Mouse (Mus musculus) olfactory bulb, adult 2 months (tissue): Measurements from ENCODE around the gene Trpm7. TPM values are rescaled to one million over a fixed set of nuclear protein-coding genes. Genes with fewer than 3 reads are reported as not detected.

Experiments used
- H3K27ac ChIP-seq: fragments of 200-500 bp; 2 replicates; pipeline ENCODE4 v1.5.1; 2012; ENCODE audit warnings: low read depth, low read length; ENCODE audit not compliant: insufficient read depth
- H3K4me1 ChIP-seq: fragments of 200-500 bp; 2 replicates; pipeline ENCODE4 v1.6.1; 2012; ENCODE audit warnings: low read length; ENCODE audit not compliant: control insufficient read depth, insufficient read depth
- H3K4me3 ChIP-seq: fragments of 200-500 bp; 2 replicates; pipeline ENCODE4 v1.5.1; 2012; ENCODE audit warnings: mild to moderate bottlenecking, low read depth, low read length, moderate library complexity; ENCODE audit not compliant: insufficient read depth
- CTCF ChIP-seq: fragments of 200-500 bp; IDR thresholded peaks from 2 replicates; pipeline ENCODE4 v1.5.1; 2012; ENCODE audit warnings: low read depth, mild to moderate bottlenecking, low read length, moderate library complexity; ENCODE audit not compliant: insufficient read depth
- POLR2A ChIP-seq: fragments of 200-500 bp; IDR thresholded peaks from 2 replicates; pipeline ENCODE4 v1.6.1; 2012; ENCODE audit warnings: mild to moderate bottlenecking, low read depth, low read length, moderate library complexity; ENCODE audit not compliant: insufficient read depth
- WGBS: fragments of 180-500 bp; shearing (Covaris S2); methylation state at CpG from one replicate; pipeline ENCODE4 v1.1.7; 2018; 5-methylcytosine and 5-hydroxymethylcytosine counted together
- polyA plus RNA-seq: library from polyadenylated mRNA; stranded (reverse); fragments of >200 nt; gene quantifications from 2 replicates; pipeline ENCODE4 v1.2.4, GENCODE M21; 2012; ENCODE audit warnings: low replicate concordance; ENCODE audit not compliant: missing spikeins, insufficient read depth, insufficient read length

The Trpm7 gene
- polyA plus RNA-seq, 1 experiment, result 261 TPM

DNA sequence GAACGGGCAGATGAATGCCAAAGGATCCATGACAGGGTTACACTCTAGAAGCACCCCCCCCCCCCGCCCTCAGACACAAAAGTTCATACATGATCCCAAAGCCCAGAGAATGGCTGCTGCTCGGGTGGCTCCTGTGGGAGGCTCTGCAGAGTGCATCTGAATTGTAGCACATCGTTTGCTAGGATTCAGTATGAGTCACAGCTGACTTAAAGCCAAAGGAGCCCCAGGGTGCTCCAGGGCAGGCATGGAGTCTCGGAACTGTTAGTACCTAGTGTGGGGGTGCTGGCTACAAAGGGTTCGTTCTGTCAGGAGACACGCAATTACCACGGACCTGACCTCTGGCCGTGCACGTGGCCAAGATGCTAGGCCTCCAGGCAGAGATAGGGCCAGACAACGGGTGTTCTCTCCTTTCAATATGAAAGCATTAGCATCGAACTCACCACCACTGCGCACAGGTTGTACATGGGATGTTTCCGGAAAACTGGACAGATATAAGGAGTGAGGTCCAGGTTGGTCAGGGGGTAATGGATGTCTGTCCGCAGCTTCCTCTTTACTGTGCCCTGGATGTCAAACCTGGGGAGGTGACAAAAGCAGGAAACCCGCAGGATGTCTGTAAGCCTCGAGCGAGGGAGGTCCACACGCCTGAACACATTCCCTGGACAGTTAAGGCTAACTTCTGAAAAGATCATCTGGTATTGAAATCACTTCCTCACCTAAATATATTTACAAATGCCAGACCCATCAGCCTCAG is 106.4 kb downstream of the Trpm7 start:
- H3K27ac ChIP-seq, result no peak overlapping the region
- TF ChIP-seq POLR2A (no peak), CTCF (no peak)
- no peak overlapping the region for H3K4me3 ChIP-seq
- WGBS, result 61% methylated on average over 19 of the region's 19 CpGs
- H3K4me1 ChIP-seq, result peaks cover 11% of the 10 kb centered on the region

DNA sequence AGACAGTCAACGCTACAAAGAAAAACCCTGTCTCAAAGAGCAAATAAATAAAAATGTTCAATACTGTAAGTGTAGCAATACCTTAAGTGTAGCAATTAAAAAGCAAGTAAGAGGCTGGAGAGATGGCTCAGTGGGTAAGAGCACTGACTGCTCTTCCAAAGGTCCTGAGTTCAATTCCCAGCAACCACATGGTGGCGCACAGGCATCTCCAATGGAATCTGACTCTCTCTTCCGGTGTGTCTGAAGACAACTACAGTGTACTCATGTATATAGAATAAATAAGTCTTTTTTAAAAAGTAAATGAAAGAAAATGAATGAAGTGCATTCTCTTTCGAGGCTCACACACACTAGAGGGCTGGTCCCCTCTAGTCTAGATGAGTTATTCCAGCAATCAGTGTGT is 107.8 kb downstream of the Trpm7 start:
- no peak overlapping the region for H3K27ac ChIP-seq
- peaks cover 11% of the 10 kb centered on the region for H3K4me1 ChIP-seq
- no peak for TF ChIP-seq CTCF
- no peak for TF ChIP-seq POLR2A
- 70% methylated on average over 4 of the region's 4 CpGs for WGBS
- no peak overlapping the region for H3K4me3 ChIP-seq

DNA sequence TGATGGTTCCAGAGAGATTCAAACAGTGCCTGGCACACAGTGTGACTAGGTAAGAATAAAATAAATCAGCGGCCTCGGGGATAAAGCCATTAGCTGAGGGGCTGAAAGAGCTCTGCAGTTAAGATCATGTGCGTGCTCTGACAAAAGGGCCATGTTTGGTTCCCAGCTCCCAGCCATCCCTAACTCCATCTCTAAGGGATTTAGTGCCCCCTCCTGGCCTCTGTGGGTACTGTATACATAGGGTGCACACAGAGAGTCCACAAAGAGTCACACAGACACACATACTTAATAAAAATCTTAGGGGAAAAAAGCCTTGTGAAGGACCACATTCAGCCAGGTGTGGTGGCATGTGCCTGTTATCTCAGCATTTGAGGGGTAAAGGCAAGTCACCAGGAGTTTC is 108.4 kb downstream of the Trpm7 start:
- Histone ChIP-seq H3K4me3 (no peak overlapping the region), H3K27ac (no peak overlapping the region), H3K4me1 (peaks cover 11% of the 10 kb centered on the region)
- TF ChIP-seq POLR2A (no peak), CTCF (no peak)
- WGBS, result 92% methylated on average over 3 of the region's 3 CpGs

DNA sequence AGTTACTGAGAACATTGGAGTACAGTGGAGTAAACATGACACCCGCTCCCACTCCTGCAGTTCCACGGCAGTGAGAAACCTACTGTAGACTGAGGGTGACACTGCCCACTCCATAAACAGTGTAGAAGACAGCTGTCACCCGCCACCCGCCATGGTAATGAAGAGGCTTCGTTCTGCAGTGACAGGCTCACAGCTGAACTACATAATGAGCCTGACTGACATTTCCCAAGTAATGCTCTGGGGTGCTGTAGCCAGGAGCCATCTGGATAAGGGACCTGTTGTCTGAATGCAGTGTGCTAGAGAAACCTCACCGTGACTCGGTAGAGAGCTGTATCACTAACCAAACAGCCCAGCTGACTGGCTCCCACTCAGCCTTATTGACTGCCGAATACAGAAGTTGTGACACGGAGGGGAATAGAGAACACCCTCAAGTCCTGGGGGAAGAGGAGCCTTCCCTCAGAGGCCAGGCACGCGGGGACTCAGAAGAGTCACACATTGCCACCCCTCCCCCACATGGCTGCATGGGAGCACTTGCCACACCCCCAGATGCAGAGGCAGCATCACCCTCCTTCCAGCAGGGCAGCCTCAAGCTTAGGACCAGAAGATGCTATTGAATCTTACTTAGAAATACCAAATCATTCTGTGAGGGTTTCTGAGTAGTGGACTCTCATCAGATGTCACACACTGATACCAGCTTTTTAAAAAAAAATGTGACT is 110.0 kb downstream of the Trpm7 start:
- Histone ChIP-seq H3K4me1 (peaks cover 11% of the 10 kb centered on the region), H3K27ac (no peak overlapping the region), H3K4me3 (no peak overlapping the region)
- 28% methylated on average over 11 of the region's 11 CpGs for WGBS
- TF ChIP-seq CTCF (no peak), POLR2A (no peak)

DNA sequence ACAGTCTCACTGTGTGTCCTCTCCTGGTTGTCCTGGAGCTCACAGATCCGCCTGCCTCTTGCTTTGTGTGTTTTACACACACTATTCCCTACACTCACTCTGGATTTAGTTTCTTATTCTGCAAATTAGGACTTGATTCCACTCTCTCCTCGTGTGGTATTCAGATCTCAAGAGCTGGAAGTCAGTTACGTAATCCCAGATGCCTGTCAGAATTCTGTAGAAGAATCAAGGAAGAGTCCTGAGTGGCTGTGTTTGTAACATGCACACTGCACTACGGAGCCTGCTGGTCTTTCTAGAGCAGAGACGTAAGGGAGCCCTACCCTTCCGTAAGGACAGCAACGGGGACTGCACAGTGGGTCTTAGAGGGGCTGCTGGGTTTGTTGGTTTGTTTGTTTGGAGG is 116.7 kb downstream of the Trpm7 start:
- TF ChIP-seq CTCF (no peak), POLR2A (no peak)
- Histone ChIP-seq H3K4me1 (no peaks in the 10 kb centered on the region), H3K27ac (no peak overlapping the region), H3K4me3 (no peak overlapping the region)
- 87% methylated on average over 7 of the region's 7 CpGs for WGBS

DNA sequence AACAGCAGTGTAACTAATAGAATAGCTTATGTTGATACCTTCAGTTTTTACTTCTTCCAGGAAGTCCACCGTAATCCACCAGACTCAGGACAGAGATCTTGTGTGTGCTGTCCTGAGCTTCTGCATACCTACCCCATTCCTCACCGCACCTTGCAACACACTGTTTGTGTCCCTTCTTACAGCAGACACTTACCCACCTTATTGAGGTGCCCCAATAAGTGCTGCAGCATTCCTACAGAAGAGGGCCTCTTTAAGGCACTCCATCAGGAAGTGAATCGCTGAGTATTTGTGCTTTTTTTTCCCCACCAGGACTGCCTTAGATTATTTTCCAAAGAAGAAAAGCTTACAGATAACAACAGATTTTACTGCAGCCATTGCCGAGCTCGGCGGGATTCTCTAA is 120.4 kb downstream of the Trpm7 start:
- no peak overlapping the region for H3K4me3 ChIP-seq
- TF ChIP-seq CTCF (no peak), POLR2A (no peak)
- 95% methylated on average over 6 of the region's 6 CpGs for WGBS
- no peaks in the 10 kb centered on the region for H3K4me1 ChIP-seq
- no peak overlapping the region for H3K27ac ChIP-seq

DNA sequence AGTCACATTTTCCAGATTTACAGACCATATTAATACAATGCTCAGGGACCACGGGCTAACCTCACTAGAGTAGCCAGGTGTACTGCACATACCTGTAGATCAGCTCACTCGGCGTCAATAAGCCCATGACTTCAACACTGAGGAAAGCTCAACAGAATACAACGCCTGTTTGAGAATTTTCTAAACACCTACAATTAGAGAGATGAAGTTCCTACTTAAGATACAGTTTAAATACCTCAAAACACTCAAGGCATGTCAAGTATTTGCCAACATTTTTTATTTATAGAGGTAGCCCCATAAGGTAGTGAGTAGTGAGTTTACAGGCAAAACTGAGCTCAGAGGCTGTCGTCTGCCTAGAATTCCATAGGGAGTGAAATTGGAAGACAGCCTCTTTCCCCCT is 132.6 kb downstream of the Trpm7 start:
- no peaks in the 10 kb centered on the region for H3K4me1 ChIP-seq
- H3K4me3 ChIP-seq, result no peak overlapping the region
- H3K27ac ChIP-seq, result no peak overlapping the region
- 91% methylated on average over 5 of the region's 5 CpGs for WGBS
- no peak for TF ChIP-seq POLR2A
- no peak for TF ChIP-seq CTCF

Other genes with a start within 250 kb of the Trpm7 start
- not detected in 2 replicates for gene Gabpb1, start 199.9 kb downstream of the Trpm7 start, polyA plus RNA-seq
- not detected in 2 replicates for gene Usp8, start 168.9 kb downstream of the Trpm7 start, polyA plus RNA-seq
- not detected in 2 replicates for gene Usp50, start 92.8 kb downstream of the Trpm7 start, polyA plus RNA-seq
- 119 TPM in 1 of 2 replicates, not detected in the other for gene Sppl2a, start 57.0 kb upstream of the Trpm7 start, polyA plus RNA-seq
- not detected in 2 replicates for gene Ap4e1, start 132.5 kb upstream of the Trpm7 start, polyA plus RNA-seq
- not detected in 2 replicates for gene Blvra, start 194.4 kb upstream of the Trpm7 start, polyA plus RNA-seq